Comparison of ENCODE assay signal across 6 mouse cellular contexts in the genomic region with DNA sequence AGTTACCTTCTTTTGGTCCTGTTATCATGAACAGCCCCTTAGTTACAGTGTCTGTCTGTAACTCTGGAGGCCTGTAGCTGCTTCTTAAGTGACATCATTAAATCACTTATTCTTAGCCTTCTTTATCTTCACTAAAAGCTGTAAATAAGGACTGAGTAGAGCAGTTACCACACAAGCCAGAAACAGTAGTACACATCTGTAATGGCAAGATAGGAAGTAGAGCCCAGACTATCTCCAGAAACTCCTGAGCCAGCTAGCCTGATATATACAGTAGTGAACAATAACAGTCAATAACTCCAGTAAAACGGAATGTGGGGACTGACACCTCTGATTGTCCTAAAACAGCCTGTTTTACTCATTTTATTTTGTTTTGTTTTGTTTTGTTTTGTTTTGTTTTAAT.
A peak's percentile ranks its signal among the peaks of the same experiment; 100 is the strongest.
DNase-seq lines count a peak whose midpoint lies in the region; ATAC-seq and TF ChIP-seq lines count a peak whose summit lies in the region.
"Not testable (repeated sequence)": the region's sequence is repeated elsewhere in the genome, so short reads cannot be mapped to it uniquely, and the experiment has no call there.

No protein-coding gene starts in this region.

- not testable (repeated sequence) for H3K27me3 ChIP-seq in MEL (ENCODE audit: control insufficient read depth in 1 of 2, insufficient read depth in 2 of 2, low read length in 2 of 2); liver, embryonic 11.5 days (replicated peaks; ENCODE audit: control insufficient read depth, insufficient read depth, low read length); liver, embryonic 13.5 days; liver, embryonic 15.5 days; liver, postnatal 0 days (ENCODE audit: insufficient read depth, low read length)

- not testable (repeated sequence) for H3K27ac ChIP-seq in MEL (ENCODE audit: control insufficient read depth, low read depth, low read length); liver, embryonic 11.5 days (ENCODE audit: low read depth, low read length); liver, embryonic 13.5 days; liver, embryonic 15.5 days (replicated peaks); liver, postnatal 0 days (ENCODE audit: low read depth)

- not testable (repeated sequence) for TF ChIP-seq RAD21 in MEL (IDR thresholded peaks at IDR 0.05; ENCODE audit: low read depth, low read length)

- H3K79me2 ChIP-seq in MEL (ENCODE audit: control insufficient read depth, insufficient read depth, low read length, poor library complexity), result not testable (repeated sequence)

- TF ChIP-seq POLR2A in MEL (IDR thresholded peaks at IDR 0.05; ENCODE audit: control insufficient read depth in 1 of 2, insufficient read depth in 1 of 2, low read depth in 1 of 2, low read length in 2 of 2, poor library complexity in 1 of 2), result not testable (repeated sequence)

- not testable (repeated sequence) for H3K36me3 ChIP-seq in MEL (ENCODE audit: control insufficient read depth in 1 of 2, insufficient read depth in 2 of 2, low read length in 2 of 2); liver, embryonic 11.5 days (ENCODE audit: control insufficient read depth, insufficient read depth, low read length); liver, embryonic 13.5 days; liver, embryonic 15.5 days (replicated peaks); liver, postnatal 0 days (replicated peaks; ENCODE audit: insufficient read depth, low read length)

- H3K4me1 ChIP-seq in MEL (ENCODE audit: control insufficient read depth in 1 of 2, insufficient read depth in 2 of 2, low read length in 2 of 2); liver, embryonic 11.5 days (replicated peaks; ENCODE audit: control insufficient read depth, insufficient read depth, low read length); liver, embryonic 13.5 days (replicated peaks); liver, embryonic 15.5 days (replicated peaks); liver, postnatal 0 days (ENCODE audit: insufficient read depth): not testable (repeated sequence)

- not testable (repeated sequence) for H3K9ac ChIP-seq in MEL (ENCODE audit: control insufficient read depth, low read depth, low read length, poor library complexity, severe bottlenecking); liver, embryonic 11.5 days (ENCODE audit: low read depth, low read length); liver, embryonic 13.5 days; liver, embryonic 15.5 days; liver, postnatal 0 days (replicated peaks)

- not testable (repeated sequence) for TF ChIP-seq CTCF in MEL (IDR thresholded peaks at IDR 0.05 in 2 of 3, conservative IDR thresholded peaks at IDR 0.05 in 1 of 3; ENCODE audit: control insufficient read depth in 1 of 3, insufficient read depth in 1 of 3, low read depth in 2 of 3, low read length in 3 of 3, poor library complexity in 1 of 3, severe bottlenecking in 1 of 3); liver, postnatal 0 days (IDR thresholded peaks at IDR 0.05; ENCODE audit: low read depth)

- ATAC-seq in liver, embryonic 11.5 days (replicated peaks; ENCODE audit: low FRiP score), result peak; percentile 77
- peak; percentile 86 for ATAC-seq in liver, embryonic 13.5 days (ENCODE audit: low read depth)
- ATAC-seq in liver, embryonic 15.5 days (ENCODE audit: insufficient read depth), result peak; percentile 64; the same call in 1 of the 2 replicates
- peak; percentile 54 for ATAC-seq in liver, postnatal 0 days
- peak; percentile 98 for ATAC-seq in megakaryocyte-erythroid progenitor cell, adult 5-6 weeks (replicated peaks; ENCODE audit: low FRiP score, low TSS enrichment, poor library complexity, severe bottlenecking)

- not testable (repeated sequence) for H3K4me2 ChIP-seq in liver, embryonic 11.5 days; liver, embryonic 13.5 days; liver, embryonic 15.5 days; liver, postnatal 0 days (ENCODE audit: low read depth, low read length)

- WGBS in liver, embryonic 11.5 days, result 53% methylated on average over 1 of the region's 1 CpGs
- 23% methylated on average over 1 of the region's 1 CpGs for WGBS in liver, embryonic 13.5 days (ENCODE audit: insufficient replicate concordance)
- 19% methylated on average over 1 of the region's 1 CpGs for WGBS in liver, embryonic 15.5 days (ENCODE audit: insufficient replicate concordance)
- 52% methylated on average over 1 of the region's 1 CpGs for WGBS in liver, postnatal 0 days (ENCODE audit: insufficient replicate concordance)

- H3K9me3 ChIP-seq in MEL (replicated peaks; ENCODE audit: insufficient read depth, low read length); liver, embryonic 11.5 days (ENCODE audit: control insufficient read depth, low read length); liver, embryonic 13.5 days (replicated peaks); liver, embryonic 15.5 days (replicated peaks); liver, postnatal 0 days (ENCODE audit: low read length): not testable (repeated sequence)

- TF ChIP-seq EP300 in MEL (IDR thresholded peaks at IDR 0.05; ENCODE audit: low read depth in 1 of 2, low read length in 2 of 2), result peak; percentile 19 to 30; a peak in 2 of 4 replicates
- TF ChIP-seq EP300 in liver, postnatal 0 days (IDR thresholded peaks at IDR 0.05; ENCODE audit: low read depth), result not testable (repeated sequence)

- H3K4me3 ChIP-seq in MEL (ENCODE audit: control insufficient read depth in 1 of 2, insufficient read depth in 1 of 2, low read depth in 2 of 2, low read length in 2 of 2); liver, embryonic 11.5 days (ENCODE audit: low read depth, low read length); liver, embryonic 13.5 days (replicated peaks); liver, embryonic 15.5 days (replicated peaks); liver, postnatal 0 days (ENCODE audit: low read depth, low read length): not testable (repeated sequence)

- peak; percentile 10 for DNase-seq in MEL (ENCODE audit: low read depth, low spot score)
- not testable (repeated sequence) for DNase-seq in liver, embryonic 11.5 days (ENCODE audit: low spot score); liver, embryonic 13.5 days; liver, postnatal 0 days

TF ChIP-seq in MEL, 35 proteins besides CTCF, POLR2A, EP300 and RAD21:
- 0 out of 2 replicates have a peak, but pooled peaks have one; percentile 20 for TF ChIP-seq GATA1 (IDR thresholded peaks at IDR 0.05; ENCODE audit: low read depth, low read length)
